In the genomic region with DNA sequence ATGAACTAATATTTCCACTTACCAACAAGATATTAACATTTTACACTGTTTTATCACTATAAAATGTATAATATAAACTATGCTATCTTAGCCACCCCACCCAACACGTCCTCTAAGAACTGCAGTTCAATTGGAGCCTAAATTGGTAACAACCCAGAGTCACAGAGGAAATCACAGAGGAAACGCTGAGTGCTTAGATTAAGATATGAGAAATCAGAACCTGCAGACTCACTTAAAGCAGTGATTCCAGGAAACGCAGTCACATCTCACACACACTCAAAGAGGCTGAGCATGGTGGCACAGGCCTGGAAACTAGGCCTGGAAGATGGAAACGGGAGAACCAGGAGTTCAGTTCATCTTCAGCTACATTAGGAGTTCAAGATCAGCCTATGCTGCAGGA, we compare ENCODE assay signal across 30 mouse cellular contexts. TPM values are rescaled to one million over a fixed set of nuclear protein-coding genes. Genes with fewer than 3 reads are reported as not detected.
"Had no signal": no experiment of that assay in that cellular context is flagged by ENCODE, and none has a peak within 500 bp of the region (broad histone marks: within the 10 kb centered on the region; RNA-seq: fewer than 3 reads in every experiment).

No protein-coding gene starts in this region.

- H3K36me3 ChIP-seq: heart, embryonic 10.5 days; heart, embryonic 12.5 days; hindbrain, embryonic 10.5 days; hindbrain, embryonic 13.5 days; hindbrain, embryonic 15.5 days; kidney, embryonic 15.5 days; limb, embryonic 10.5 days; limb, embryonic 12.5 days; liver, embryonic 13.5 days; liver, embryonic 15.5 days had no signal

- H3K27me3 ChIP-seq: heart, embryonic 12.5 days; hindbrain, embryonic 13.5 days; hindbrain, embryonic 15.5 days; kidney, embryonic 15.5 days; limb, embryonic 12.5 days; liver, embryonic 13.5 days; liver, embryonic 15.5 days had no signal

- H3K4me3 ChIP-seq: gastrocnemius, adult 2 months; heart, embryonic 10.5 days; heart, embryonic 12.5 days; hindbrain, embryonic 10.5 days; hindbrain, embryonic 13.5 days; hindbrain, embryonic 15.5 days; kidney, embryonic 15.5 days; limb, embryonic 10.5 days; limb, embryonic 12.5 days; liver, embryonic 13.5 days; liver, embryonic 15.5 days had no signal

- H3K9me3 ChIP-seq: heart, embryonic 10.5 days; heart, embryonic 12.5 days; hindbrain, embryonic 10.5 days; hindbrain, embryonic 13.5 days; hindbrain, embryonic 15.5 days; kidney, embryonic 15.5 days; limb, embryonic 10.5 days; limb, embryonic 12.5 days; liver, embryonic 13.5 days; liver, embryonic 15.5 days had no signal

- ATAC-seq: hindbrain, postnatal 0 days; intestine, embryonic 16.5 days had no signal

- H3K4me1 ChIP-seq: heart, embryonic 10.5 days; heart, embryonic 12.5 days; hindbrain, embryonic 10.5 days; hindbrain, embryonic 13.5 days; hindbrain, embryonic 15.5 days; kidney, embryonic 15.5 days; limb, embryonic 10.5 days; limb, embryonic 12.5 days; liver, embryonic 13.5 days; liver, embryonic 15.5 days had no signal

- H3K4me2 ChIP-seq: heart, embryonic 12.5 days; hindbrain, embryonic 13.5 days; hindbrain, embryonic 15.5 days; kidney, embryonic 15.5 days; limb, embryonic 12.5 days; liver, embryonic 11.5 days; liver, embryonic 13.5 days; liver, embryonic 15.5 days had no signal

- H3K9ac ChIP-seq: heart, embryonic 12.5 days; hindbrain, embryonic 13.5 days; hindbrain, embryonic 15.5 days; kidney, embryonic 15.5 days; limb, embryonic 12.5 days; liver, embryonic 13.5 days; liver, embryonic 15.5 days had no signal

- H3K27ac ChIP-seq: gastrocnemius, adult 2 months; heart, embryonic 10.5 days; hindbrain, embryonic 10.5 days; hindbrain, embryonic 13.5 days; hindbrain, embryonic 15.5 days; hindbrain, postnatal 0 days; kidney, embryonic 15.5 days; kidney, postnatal 0 days; limb, embryonic 10.5 days; limb, embryonic 12.5 days; liver, embryonic 13.5 days; liver, embryonic 15.5 days had no signal

- DNase-seq: gastrocnemius, adult 2 months; gastrocnemius, postnatal 10 days; gastrocnemius, postnatal 25 days; heart, adult 18-20 months; heart, postnatal 10 days; heart, postnatal 4 days; kidney, adult 11 months; kidney, adult 2 months; kidney, adult 9 months; kidney, postnatal 14 days; kidney, postnatal 36 days; layer of hippocampus, adult 9-11 months; layer of hippocampus, postnatal 36 days; liver; liver, embryonic 13.5 days had no signal

RNA-seq across cellular contexts. Expression of gene P2rx5, which starts 58.9 kb away (rescaled TPM):
- total RNA-seq: granulocyte monocyte progenitor cell, adult 5-6 weeks had no signal
- polyA plus RNA-seq: intestine, embryonic 14.5 days; intestine, embryonic 16.5 days had no signal
